Mouse (Mus musculus): ENCODE measurements at regions not wholly inside any gene's neighbourhood (a gene's known extent, or its start where the extent isn't known, plus 50 kb on each side); places are given as distances from the start of the nearest gene placed in this dataset.

DNA sequence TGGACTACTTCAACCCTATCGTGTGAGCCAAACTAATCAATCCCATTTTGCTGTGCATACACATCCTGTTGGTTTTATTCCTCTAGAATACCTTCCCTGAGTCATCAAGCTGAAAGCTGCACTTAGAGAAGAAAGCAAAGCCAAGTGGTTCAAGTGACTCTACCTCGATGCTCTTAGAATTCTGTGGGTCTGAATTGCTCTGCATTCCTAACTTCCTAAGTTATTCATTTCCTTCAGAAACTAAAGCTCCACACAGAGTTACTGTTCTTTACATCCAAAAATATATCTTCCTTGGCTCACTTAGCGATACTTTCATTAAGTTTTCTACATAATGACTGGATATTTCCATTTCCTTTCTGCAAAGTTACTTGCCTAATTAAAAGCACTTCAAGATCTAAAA lies 379.0 kb upstream of the Pkdcc start:
- no peak for TF ChIP-seq CTCF (IDR thresholded peaks at IDR 0.05)
- ATAC-seq (ENCODE audit: low FRiP score) (no peak), DNase-seq (ENCODE audit: low spot score) (no peak)
- Histone ChIP-seq H3K4me3 (ENCODE audit: low read depth, low read length) (no peak overlapping the region), H3K27me3 (ENCODE audit: insufficient read depth, low read length) (no peaks in the 10 kb centered on the region), H3K36me3 (ENCODE audit: insufficient read depth, low read length) (no peaks in the 10 kb centered on the region), H3K9ac (replicated peaks; ENCODE audit: low read length, poor library complexity, severe bottlenecking) (no peak overlapping the region), H3K9me3 (ENCODE audit: low read length) (no peaks in the 10 kb centered on the region), H3K4me2 (ENCODE audit: low read depth, low read length, poor library complexity, severe bottlenecking) (no peak overlapping the region), H3K27ac (ENCODE audit: low read depth, low read length) (no peak overlapping the region), H3K4me1 (ENCODE audit: insufficient read depth, low read length) (no peaks in the 10 kb centered on the region)
- 87% methylated on average over 3 of the region's 3 CpGs for WGBS

DNA sequence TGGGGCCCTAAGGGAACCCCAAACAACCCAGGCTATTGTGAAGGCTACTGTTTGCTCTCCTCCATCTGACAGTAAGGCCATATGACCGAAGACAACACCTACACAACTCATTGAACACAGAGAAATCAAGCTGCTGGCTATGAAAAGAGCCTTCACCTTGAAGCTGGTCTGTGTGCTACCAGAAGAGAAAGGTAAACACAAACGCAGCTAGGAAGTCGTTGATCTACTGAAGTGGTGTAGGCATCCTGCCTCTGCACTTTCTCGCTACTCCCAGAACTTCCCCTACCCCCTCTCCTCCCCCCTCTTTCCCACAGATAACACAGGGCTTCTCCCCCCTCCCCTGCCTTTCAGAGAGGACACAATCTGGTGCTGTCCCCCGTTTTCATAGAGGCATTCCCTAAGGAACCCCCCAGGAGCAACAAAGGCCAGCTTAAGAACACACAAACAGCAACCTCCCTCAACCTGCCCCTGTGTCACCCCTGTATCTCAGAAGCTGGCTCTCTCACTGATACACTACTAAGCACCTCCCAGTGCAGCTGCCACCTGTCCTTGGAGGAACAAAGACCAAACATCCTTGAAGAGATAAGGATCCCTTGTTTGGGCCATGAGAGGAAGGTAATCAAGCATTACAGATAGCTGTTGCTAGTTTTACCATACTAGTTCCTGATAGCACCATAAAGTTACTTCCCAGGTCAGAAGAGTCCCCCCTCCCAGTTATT lies 368.2 kb upstream of the Pkdcc start:
- Histone ChIP-seq H3K4me1 (ENCODE audit: insufficient read depth, low read length) (no peaks in the 10 kb centered on the region), H3K4me2 (ENCODE audit: low read depth, low read length, poor library complexity, severe bottlenecking) (no peak overlapping the region), H3K9ac (replicated peaks; ENCODE audit: low read length, poor library complexity, severe bottlenecking) (no peak overlapping the region), H3K27me3 (ENCODE audit: insufficient read depth, low read length) (no peaks in the 10 kb centered on the region), H3K36me3 (ENCODE audit: insufficient read depth, low read length) (no peaks in the 10 kb centered on the region), H3K27ac (ENCODE audit: low read depth, low read length) (no peak overlapping the region), H3K9me3 (ENCODE audit: low read length) (no peaks in the 10 kb centered on the region), H3K4me3 (ENCODE audit: low read depth, low read length) (no peak overlapping the region)
- DNase-seq (ENCODE audit: low spot score) = no peak
- ATAC-seq (ENCODE audit: low FRiP score) = no peak
- TF ChIP-seq CTCF (IDR thresholded peaks at IDR 0.05) = no peak
- WGBS = 79% methylated on average over 5 of the region's 5 CpGs

DNA sequence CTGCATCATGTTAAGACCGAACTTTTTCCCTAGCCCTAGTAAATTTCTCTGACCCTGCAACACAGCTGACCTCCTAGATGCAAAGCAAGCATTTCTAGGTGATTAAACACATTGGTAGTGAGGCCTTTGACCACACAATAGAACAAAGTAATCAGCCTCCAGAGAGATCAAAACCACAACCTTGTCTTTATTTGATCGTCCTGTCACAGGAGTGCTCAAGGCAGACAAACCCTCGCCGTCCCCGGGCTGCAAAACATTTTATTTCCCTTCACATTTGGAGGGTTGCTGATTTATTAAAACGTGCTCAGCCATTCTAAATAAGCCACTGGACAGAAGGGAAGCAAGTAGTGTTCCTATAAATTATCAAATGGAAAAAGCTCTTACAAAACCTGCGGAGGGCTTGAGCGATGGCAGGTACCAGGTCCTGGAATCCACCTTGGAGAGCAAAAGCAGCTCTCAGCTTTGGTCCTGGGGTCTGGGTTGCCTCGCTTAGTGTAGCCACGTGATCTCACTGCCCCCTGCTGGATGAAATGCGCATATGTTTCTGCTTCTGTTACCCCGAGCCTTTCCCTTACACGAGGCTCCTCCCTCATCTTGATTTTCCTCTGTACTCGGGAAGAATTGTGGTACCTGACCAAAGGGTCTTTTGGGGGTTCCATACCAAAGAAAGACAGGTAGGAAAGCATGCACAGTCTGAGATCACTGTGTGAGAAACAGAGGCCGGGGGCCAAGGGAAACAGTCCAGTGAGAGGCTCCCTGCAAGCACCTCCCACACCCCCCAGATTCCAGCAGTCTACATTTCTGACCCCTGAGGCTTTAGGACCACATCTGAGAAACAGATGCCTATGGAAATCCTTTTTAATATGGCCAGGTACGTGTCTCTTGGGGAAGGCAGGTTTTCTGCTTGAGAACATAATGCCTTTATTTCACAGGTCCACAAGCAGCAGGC lies 357.6 kb upstream of the Pkdcc start:
- TF ChIP-seq CTCF (IDR thresholded peaks at IDR 0.05) = peak; percentile 98
- Histone ChIP-seq H3K4me1 (ENCODE audit: insufficient read depth, low read length) (no peaks in the 10 kb centered on the region), H3K27ac (ENCODE audit: low read depth, low read length) (no peak overlapping the region), H3K9me3 (ENCODE audit: low read length) (no peaks in the 10 kb centered on the region), H3K9ac (replicated peaks; ENCODE audit: low read length, poor library complexity, severe bottlenecking) (0 out of 2 replicates have a peak overlapping the region, but pooled peaks have one; percentile 19), H3K4me2 (ENCODE audit: low read depth, low read length, poor library complexity, severe bottlenecking) (peak overlapping the region; percentile 35), H3K27me3 (ENCODE audit: insufficient read depth, low read length) (no peaks in the 10 kb centered on the region), H3K36me3 (ENCODE audit: insufficient read depth, low read length) (no peaks in the 10 kb centered on the region), H3K4me3 (ENCODE audit: low read depth, low read length) (peak overlapping the region; percentile 11; the same call in 1 of the 2 replicates)
- DNase-seq (ENCODE audit: low spot score) (peak; percentile 92), ATAC-seq (ENCODE audit: low FRiP score) (peak; percentile 91)
- 9% methylated on average over 16 of the region's 16 CpGs for WGBS

DNA sequence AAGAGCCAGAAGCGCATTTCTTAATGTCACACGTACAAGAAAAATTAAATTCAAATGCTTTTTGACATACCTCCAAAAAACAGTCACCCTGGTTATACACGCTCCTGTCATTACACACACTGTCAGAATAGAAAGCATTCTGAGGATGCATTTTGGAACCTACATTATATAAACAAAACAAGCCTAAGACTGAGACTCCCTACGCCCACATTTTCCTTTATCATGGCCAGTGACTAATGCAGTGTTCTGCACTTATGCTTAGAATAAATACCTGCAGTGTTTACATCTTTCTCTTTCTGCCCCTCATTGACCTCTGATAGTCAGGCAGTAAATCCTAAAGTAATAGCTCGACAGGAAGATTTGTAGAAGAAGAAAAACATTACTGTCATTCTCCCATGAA lies 354.7 kb upstream of the Pkdcc start:
- 81% methylated on average over 5 of the region's 5 CpGs for WGBS
- no peak for DNase-seq (ENCODE audit: low spot score)
- no peak for ATAC-seq (ENCODE audit: low FRiP score)

DNA sequence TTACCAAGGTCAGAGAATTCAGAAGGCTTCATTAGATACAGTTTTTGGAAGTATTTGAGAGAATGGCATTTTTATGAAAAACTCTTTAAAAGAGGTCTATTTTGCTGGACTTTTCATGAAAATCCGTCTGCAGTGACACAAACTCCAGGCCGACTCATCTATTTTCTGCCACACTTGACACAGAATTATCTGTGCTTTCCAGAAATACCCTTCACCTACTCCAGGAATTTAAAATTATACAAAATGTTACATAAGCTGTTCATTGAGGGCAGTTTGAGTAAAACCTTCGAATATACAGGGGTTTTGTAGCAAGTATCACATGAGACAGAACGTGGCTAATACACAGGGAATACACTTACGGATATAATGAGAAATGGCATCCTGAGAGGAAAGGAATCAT lies 354.1 kb upstream of the Pkdcc start:
- no peak overlapping the region for H3K27ac ChIP-seq (ENCODE audit: low read depth, low read length)
- WGBS = 79% methylated on average over 5 of the region's 5 CpGs
- no peaks in the 10 kb centered on the region for H3K4me1 ChIP-seq (ENCODE audit: insufficient read depth, low read length)
- H3K36me3 ChIP-seq (ENCODE audit: insufficient read depth, low read length) = no peaks in the 10 kb centered on the region
- no peak overlapping the region for H3K9ac ChIP-seq (replicated peaks; ENCODE audit: low read length, poor library complexity, severe bottlenecking)
- no peak overlapping the region for H3K4me2 ChIP-seq (ENCODE audit: low read depth, low read length, poor library complexity, severe bottlenecking)
- H3K4me3 ChIP-seq (ENCODE audit: low read depth, low read length) = no peak overlapping the region
- no peaks in the 10 kb centered on the region for H3K27me3 ChIP-seq (ENCODE audit: insufficient read depth, low read length)
- TF ChIP-seq CTCF (IDR thresholded peaks at IDR 0.05) = no peak
- DNase-seq (ENCODE audit: low spot score) (no peak), ATAC-seq (ENCODE audit: low FRiP score) (no peak)
- H3K9me3 ChIP-seq (ENCODE audit: low read length) = no peaks in the 10 kb centered on the region

More for the DNA sequence above, 354.7 kb upstream of the Pkdcc start:
- H3K9ac ChIP-seq (replicated peaks; ENCODE audit: low read length, poor library complexity, severe bottlenecking) = no peak overlapping the region
- no peaks in the 10 kb centered on the region for H3K9me3 ChIP-seq (ENCODE audit: low read length)
- H3K4me2 ChIP-seq (ENCODE audit: low read depth, low read length, poor library complexity, severe bottlenecking) = no peak overlapping the region
- H3K4me1 ChIP-seq (ENCODE audit: insufficient read depth, low read length) = no peaks in the 10 kb centered on the region
- H3K36me3 ChIP-seq (ENCODE audit: insufficient read depth, low read length) = no peaks in the 10 kb centered on the region
- TF ChIP-seq CTCF (IDR thresholded peaks at IDR 0.05) = no peak
- no peak overlapping the region for H3K4me3 ChIP-seq (ENCODE audit: low read depth, low read length)
- H3K27ac ChIP-seq (ENCODE audit: low read depth, low read length) = no peak overlapping the region
- H3K27me3 ChIP-seq (ENCODE audit: insufficient read depth, low read length) = no peaks in the 10 kb centered on the region

DNA sequence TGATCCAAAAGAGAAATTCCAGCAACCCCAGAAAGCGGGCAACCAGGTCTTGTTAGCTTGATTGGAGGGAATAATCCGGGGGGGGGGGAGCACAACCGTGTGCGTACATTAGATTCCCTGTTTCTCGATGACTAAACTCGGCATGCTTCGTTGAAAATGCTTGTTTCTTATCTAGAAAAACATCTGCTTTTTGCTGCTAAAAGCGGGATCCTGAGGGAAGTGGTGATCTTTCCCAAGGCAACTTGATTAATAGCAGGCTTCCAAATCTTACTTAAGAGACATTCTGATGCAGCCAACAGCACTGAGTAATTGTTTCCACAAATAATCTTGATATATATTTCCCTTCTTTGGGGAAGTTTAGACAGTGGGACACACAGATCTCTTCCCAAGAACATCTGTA lies 338.0 kb upstream of the Pkdcc start:
- H3K9ac ChIP-seq (replicated peaks; ENCODE audit: low read length, poor library complexity, severe bottlenecking) = no peak overlapping the region
- no peak overlapping the region for H3K4me3 ChIP-seq (ENCODE audit: low read depth, low read length)
- H3K36me3 ChIP-seq (ENCODE audit: insufficient read depth, low read length) = no peaks in the 10 kb centered on the region
- ATAC-seq (ENCODE audit: low FRiP score) = no peak
- H3K27ac ChIP-seq (ENCODE audit: low read depth, low read length) = no peak overlapping the region
- DNase-seq (ENCODE audit: low spot score) = no peak
- H3K9me3 ChIP-seq (ENCODE audit: low read length) = no peaks in the 10 kb centered on the region
- no peak for TF ChIP-seq CTCF (IDR thresholded peaks at IDR 0.05)
- H3K27me3 ChIP-seq (ENCODE audit: insufficient read depth, low read length) = no peaks in the 10 kb centered on the region
- H3K4me2 ChIP-seq (ENCODE audit: low read depth, low read length, poor library complexity, severe bottlenecking) = no peak overlapping the region
- WGBS = 89% methylated on average over 8 of the region's 8 CpGs
- H3K4me1 ChIP-seq (ENCODE audit: insufficient read depth, low read length) = no peaks in the 10 kb centered on the region

All from midbrain, postnatal 0 days (tissue).